Mouse (Mus musculus) lung, embryonic 16.5 days (tissue): ENCODE data around the gene Mtrr. TPM values are rescaled to one million over a fixed set of nuclear protein-coding genes. Genes with fewer than 3 reads are reported as not detected.

ENCODE experiments used
- ATAC-seq: fragments of 200-750 bp; cut with Nextera tagmentation; 2 replicates; pipeline ENCODE4 v1.8.0; 2017; ENCODE audit warnings: low read depth, mild to moderate bottlenecking, moderate library complexity
- H3K27ac ChIP-seq: fragments of 300-500 bp; sonication (generic); 2 replicates; pipeline ENCODE4 v1.5.1; 2014; ENCODE audit warnings: mild to moderate bottlenecking, control low read depth, low read length
- H3K27me3 ChIP-seq: fragments of 300-500 bp; sonication (generic); 2 replicates; pipeline ENCODE4 v1.6.1; 2014; ENCODE audit warnings: low read depth, low read length, mixed read lengths; ENCODE audit not compliant: control insufficient read depth, insufficient read depth
- H3K36me3 ChIP-seq: fragments of 300-500 bp; sonication (generic); 2 replicates; pipeline ENCODE4 v1.6.1; 2014; ENCODE audit warnings: low read length; ENCODE audit not compliant: control insufficient read depth, insufficient read depth
- H3K4me1 ChIP-seq: fragments of 300-500 bp; sonication (generic); replicated peaks from 2 replicates; pipeline ENCODE4 v1.6.1; 2014; ENCODE audit warnings: low read length, mixed read lengths; ENCODE audit not compliant: control insufficient read depth, insufficient read depth
- H3K4me2 ChIP-seq: fragments of 300-500 bp; sonication (generic); 2 replicates; pipeline ENCODE4 v1.6.1; 2014; ENCODE audit warnings: low read depth, low read length, control low read depth
- H3K4me3 ChIP-seq: fragments of 300-500 bp; sonication (generic); 2 replicates; pipeline ENCODE4 v1.5.1; 2014; ENCODE audit warnings: mild to moderate bottlenecking, low read length, control low read depth
- H3K9ac ChIP-seq: fragments of 300-500 bp; sonication (generic); 2 replicates; pipeline ENCODE4 v1.6.1; 2014; ENCODE audit warnings: low read length, control low read depth
- H3K9me3 ChIP-seq: fragments of 300-500 bp; sonication (generic); 2 replicates; pipeline ENCODE4 v1.6.1; 2016; ENCODE audit warnings: low read length; ENCODE audit not compliant: control insufficient read depth
- WGBS: fragments of 180-500 bp; shearing (Covaris S2); extraction: QIAGEN DNeasy Blood & Tissue Kit; methylation state at CpG from one replicate; pipeline ENCODE4 v1.1.7; 2014; 5-methylcytosine and 5-hydroxymethylcytosine counted together
- polyA plus RNA-seq: library from polyadenylated mRNA; unstranded; fragments of >200 nt; fragmentation: Nextera tagmentation; extraction: Ambion mirVana; gene quantifications from 2 replicates; pipeline ENCODE4 v1.2.1, GENCODE M21; 2015

Gene Mtrr
- 21.5 and 22.6 TPM in 2 replicates for polyA plus RNA-seq

DNA sequence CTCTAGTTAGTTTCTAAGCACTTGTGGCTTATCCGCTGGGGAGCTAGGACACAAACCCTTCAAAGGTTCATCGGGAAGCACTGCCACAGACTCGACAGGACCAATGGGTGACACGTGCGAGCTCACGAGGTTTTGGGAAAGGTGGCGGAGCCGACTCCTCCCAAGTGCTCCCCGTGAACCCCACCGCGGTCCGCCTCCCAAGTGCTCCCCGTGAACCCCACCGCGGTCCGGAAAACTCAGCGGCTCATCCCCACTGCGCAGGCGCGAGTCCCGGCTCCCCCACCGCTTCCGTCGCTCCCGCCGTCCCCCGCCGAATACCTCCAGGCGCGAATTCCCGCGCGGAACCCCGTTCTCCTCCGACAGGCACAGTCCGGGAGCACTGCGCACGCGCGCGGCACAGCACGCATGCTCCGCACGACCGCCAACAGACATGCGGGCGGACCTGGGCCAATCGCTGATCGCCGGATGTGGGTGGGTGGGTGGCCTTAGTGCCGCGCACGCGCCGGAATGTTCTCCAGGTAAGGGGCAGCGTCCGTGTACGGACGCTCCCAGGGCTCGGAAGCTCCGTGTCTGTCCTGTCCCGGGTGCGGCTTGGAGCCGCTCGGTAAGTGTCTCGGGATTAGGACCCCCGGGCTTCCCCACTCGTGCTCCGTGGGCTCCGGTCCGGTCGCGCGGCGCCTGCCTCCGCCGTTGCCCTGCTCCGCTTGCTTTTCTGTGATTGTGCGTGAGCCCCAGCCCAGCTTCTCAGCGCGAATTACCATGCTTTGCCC lies at the start of gene Mtrr, which contains the start of gene Fastkd3:
Gene Mtrr, minus strand, starts transcription at position 403 of the 770 bp plus-strand sequence.
Gene Fastkd3, plus strand, starts transcription at position 488 of the 770 bp plus-strand sequence.
- H3K9ac ChIP-seq = peak within 1 kb of the TSS; percentile 87
- no peaks in the 10 kb centered on the region for H3K27me3 ChIP-seq
- H3K9me3 ChIP-seq = no peaks in the 10 kb centered on the region
- H3K4me2 ChIP-seq = peak within 1 kb of the TSS; percentile 79
- WGBS = 0% methylated on average over 75 of the region's 81 CpGs
- peak; percentile 97 for ATAC-seq
- H3K27ac ChIP-seq = peak within 1 kb of the TSS; percentile 82
- peaks cover 15% of the 10 kb centered on the region; the same call in 1 of the 2 replicates for H3K4me1 ChIP-seq
- peaks cover 26% of the 10 kb centered on the region for H3K36me3 ChIP-seq
- H3K4me3 ChIP-seq = peak within 1 kb of the TSS; percentile 83

DNA sequence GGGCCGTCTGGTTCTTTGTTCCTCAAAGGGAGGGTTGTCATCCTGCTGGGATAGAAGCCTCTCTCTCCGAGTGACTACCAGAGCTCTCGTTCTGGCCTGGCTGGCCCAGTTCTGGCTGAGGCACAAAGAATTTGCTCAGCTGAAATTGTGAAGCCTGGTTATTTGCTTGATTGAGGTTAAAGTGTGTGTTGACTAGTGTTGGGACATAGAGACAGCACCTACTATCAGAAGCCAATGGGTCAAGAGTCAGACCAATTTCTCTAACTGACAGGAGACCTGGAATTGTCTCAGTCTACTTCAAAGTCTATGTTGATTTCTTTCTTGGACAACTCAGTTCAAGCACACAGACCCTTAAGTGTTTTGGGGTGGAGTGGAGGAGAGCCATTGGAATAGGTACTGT lies 45.1 kb upstream of the Mtrr start:
- H3K9ac ChIP-seq = no peak overlapping the region
- no peaks in the 10 kb centered on the region for H3K4me1 ChIP-seq
- H3K9me3 ChIP-seq = no peaks in the 10 kb centered on the region
- H3K4me3 ChIP-seq = no peak overlapping the region
- no peak overlapping the region for H3K27ac ChIP-seq
- no peak overlapping the region for H3K4me2 ChIP-seq
- no peaks in the 10 kb centered on the region for H3K27me3 ChIP-seq
- H3K36me3 ChIP-seq = peaks cover 4% of the 10 kb centered on the region; the same call in 1 of the 2 replicates
- 64% methylated on average over 3 of the region's 3 CpGs for WGBS
- ATAC-seq = no peak

DNA sequence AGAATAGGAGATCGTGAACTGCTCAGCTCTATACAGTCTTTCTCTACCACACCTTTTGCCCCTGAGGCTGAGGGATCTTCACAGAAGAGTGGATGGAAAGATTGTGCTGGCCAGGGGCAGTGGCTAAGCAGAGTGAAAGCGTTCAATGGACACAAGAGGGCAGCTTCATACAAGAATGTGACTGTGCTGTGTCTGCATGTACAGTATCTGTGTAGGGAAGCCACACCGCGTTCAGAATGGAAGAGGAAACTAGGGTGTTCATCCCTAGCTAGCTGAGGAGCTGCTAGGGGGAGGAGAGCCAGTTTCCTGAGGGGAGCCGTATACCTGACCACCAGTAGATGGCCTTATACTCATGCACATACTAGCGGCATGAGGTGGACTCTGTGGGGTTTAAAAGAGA lies 40.8 kb upstream of the Mtrr start:
- no peak overlapping the region for H3K9ac ChIP-seq
- no peaks in the 10 kb centered on the region for H3K4me1 ChIP-seq
- no peak overlapping the region for H3K27ac ChIP-seq
- WGBS = 54% methylated on average over 6 of the region's 6 CpGs
- H3K4me2 ChIP-seq = no peak overlapping the region
- H3K9me3 ChIP-seq = no peaks in the 10 kb centered on the region
- H3K4me3 ChIP-seq = no peak overlapping the region
- ATAC-seq = peak; percentile 49; the same call in 1 of the 2 replicates
- no peaks in the 10 kb centered on the region for H3K27me3 ChIP-seq
- peaks cover 9% of the 10 kb centered on the region; the same call in 1 of the 2 replicates for H3K36me3 ChIP-seq

DNA sequence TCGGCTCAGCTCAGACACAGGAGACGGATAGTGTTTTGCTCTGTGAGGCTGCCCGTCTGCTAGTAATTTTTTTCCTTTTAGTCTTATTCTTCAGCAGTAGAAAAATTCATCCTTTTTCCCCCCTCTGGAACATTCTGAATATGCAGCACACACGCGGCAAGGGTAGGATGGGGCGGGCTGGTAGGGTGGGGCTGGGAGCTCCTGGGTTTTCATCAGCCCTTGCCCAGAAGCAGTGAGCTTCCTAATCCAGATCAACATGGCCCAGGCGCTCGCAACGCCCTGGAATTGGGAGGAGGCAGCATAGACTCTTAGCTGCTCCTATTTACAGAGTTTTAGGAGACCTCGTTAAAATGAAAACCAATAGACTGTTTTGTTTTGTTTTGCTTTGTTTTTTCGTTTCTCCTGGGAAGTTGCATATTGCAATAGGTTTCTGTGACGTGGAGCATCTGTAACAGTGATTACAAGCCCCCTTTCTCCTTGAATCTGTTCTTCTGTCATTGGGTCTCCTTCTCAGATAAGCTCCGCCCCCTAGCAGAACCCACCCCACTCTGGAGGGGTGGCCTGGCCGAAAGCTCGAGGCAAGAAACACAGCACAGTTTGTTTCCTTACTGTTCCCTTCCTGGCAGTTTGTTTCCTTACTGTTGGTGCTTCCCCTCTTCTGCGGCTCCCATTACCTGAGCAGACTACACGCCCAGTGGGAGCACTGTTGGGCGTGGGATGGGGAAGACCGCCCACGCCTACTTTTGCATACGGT lies 25.9 kb upstream of the Mtrr start:
- peak; percentile 77 for ATAC-seq
- H3K9me3 ChIP-seq = no peaks in the 10 kb centered on the region
- no peaks in the 10 kb centered on the region for H3K27me3 ChIP-seq
- H3K9ac ChIP-seq = 0 out of 2 replicates have a peak overlapping the region, but pooled peaks have one; percentile 8
- 45% methylated on average over 21 of the region's 21 CpGs for WGBS
- H3K4me3 ChIP-seq = peak overlapping the region; percentile 5
- H3K36me3 ChIP-seq = no peaks in the 10 kb centered on the region
- H3K4me2 ChIP-seq = peak overlapping the region; percentile 20
- H3K27ac ChIP-seq = peak overlapping the region; percentile 70
- no peaks in the 10 kb centered on the region; the same call in 1 of the 2 replicates for H3K4me1 ChIP-seq

DNA sequence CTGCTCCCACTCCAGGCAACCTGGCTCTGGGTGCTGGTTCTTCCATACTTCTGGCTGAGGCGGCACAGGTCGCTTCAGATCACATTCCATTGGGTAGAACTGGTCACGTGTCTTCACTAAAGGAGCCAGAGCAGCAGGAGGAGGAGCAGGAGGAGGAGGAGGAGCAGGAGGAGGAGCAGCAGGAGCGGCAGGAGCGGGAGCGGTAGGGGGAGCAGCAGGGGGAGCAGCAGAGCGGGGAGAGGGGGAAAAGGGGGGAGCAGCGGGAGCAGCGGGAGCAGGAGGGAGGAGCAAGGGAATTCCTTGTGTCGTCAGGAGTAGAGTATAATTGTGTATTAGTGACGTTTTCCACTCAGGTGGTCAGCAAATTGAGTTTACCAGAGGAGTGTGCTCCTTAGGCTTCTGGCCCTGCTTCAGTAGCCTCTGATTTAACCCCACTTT lies 23.8 kb upstream of the Mtrr start:
- H3K27ac ChIP-seq = no peak overlapping the region
- peak overlapping the region; percentile 33 for H3K4me3 ChIP-seq
- 2% methylated on average over 11 of the region's 11 CpGs for WGBS
- H3K9ac ChIP-seq = peak overlapping the region; percentile 27; the same call in 1 of the 2 replicates
- peak; percentile 80 for ATAC-seq
- peak overlapping the region; percentile 44 for H3K4me2 ChIP-seq
- H3K4me1 ChIP-seq = no peaks in the 10 kb centered on the region; the same call in 1 of the 2 replicates
- no peaks in the 10 kb centered on the region for H3K27me3 ChIP-seq
- H3K9me3 ChIP-seq = no peaks in the 10 kb centered on the region
- H3K36me3 ChIP-seq = no peaks in the 10 kb centered on the region

DNA sequence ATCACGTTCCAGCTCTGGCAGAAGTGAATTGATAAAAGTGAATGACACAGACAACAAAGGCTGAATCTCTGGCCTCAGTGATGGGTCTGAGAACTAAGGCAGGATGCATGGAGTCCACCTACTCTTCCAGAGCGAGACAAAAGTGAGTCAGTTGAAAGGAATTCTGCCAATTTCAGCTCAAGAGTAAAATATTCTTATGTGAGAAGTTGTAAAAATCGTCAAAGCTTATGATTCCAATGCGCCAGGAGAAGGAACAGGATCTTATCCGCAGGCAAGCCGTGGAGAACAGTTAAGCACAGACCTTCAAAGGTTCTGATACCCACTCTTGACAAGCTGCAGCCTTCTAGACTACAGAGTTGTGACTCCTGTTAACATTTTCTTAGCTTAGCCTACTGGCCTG lies 21.1 kb upstream of the Mtrr start:
- no peak overlapping the region for H3K27ac ChIP-seq
- H3K9ac ChIP-seq = no peak overlapping the region
- H3K4me2 ChIP-seq = no peak overlapping the region
- no peak for ATAC-seq
- WGBS = 74% methylated on average over 6 of the region's 6 CpGs
- no peaks in the 10 kb centered on the region for H3K36me3 ChIP-seq
- no peaks in the 10 kb centered on the region for H3K9me3 ChIP-seq
- H3K4me1 ChIP-seq = no peaks in the 10 kb centered on the region
- no peak overlapping the region for H3K4me3 ChIP-seq
- no peaks in the 10 kb centered on the region for H3K27me3 ChIP-seq

DNA sequence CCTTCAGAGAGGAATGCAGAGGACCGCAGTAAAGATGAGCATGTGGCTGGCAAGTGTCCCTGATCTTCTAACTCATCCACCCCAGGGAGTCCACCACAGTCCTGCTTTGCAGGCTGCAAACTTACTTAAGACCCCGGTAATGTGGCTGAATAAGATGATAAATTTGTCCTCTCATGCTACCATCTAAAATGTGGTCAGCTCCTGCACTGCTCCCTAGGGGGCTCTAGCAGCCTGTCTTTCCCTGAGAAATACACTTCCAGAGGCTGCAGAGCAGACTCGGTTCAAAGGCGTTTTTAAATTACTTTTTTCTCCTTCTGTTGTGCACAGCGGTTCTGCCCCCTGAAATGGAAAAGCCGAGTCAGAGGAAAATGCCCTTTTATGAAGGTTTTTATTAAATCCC lies 19.2 kb upstream of the Mtrr start:
- 12% methylated on average over 6 of the region's 6 CpGs for WGBS
- peak; percentile 58 for ATAC-seq
- Histone ChIP-seq H3K4me2 (no peak overlapping the region), H3K9me3 (no peaks in the 10 kb centered on the region), H3K9ac (no peak overlapping the region), H3K4me1 (no peaks in the 10 kb centered on the region), H3K27ac (peak overlapping the region; percentile 4; the same call in 1 of the 2 replicates), H3K27me3 (no peaks in the 10 kb centered on the region), H3K36me3 (no peaks in the 10 kb centered on the region), H3K4me3 (no peak overlapping the region)

DNA sequence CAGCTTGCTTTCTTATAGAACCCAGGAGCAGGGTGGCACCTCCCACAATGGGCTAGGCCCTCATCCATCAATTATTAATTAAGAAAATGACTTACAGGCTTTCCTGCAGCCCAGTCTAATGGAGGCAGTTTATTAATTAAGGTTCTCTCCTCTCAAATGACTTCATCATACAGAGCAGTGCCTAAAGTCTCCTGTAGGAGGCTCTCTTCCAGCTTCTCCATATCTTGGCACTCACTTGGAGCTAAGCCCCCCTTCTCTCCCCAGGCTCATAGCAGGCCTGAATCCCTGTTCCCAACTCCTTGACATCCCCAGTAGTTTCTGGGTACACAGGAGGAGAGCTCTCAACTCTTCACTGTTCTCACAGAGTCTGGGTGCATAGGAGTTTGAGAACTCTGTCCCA lies 17.0 kb upstream of the Mtrr start:
- H3K4me2 ChIP-seq = no peak overlapping the region
- H3K9ac ChIP-seq = no peak overlapping the region
- H3K27me3 ChIP-seq = no peaks in the 10 kb centered on the region
- no peaks in the 10 kb centered on the region for H3K9me3 ChIP-seq
- no peaks in the 10 kb centered on the region for H3K4me1 ChIP-seq
- no peak for ATAC-seq
- H3K27ac ChIP-seq = no peak overlapping the region
- peaks cover 3% of the 10 kb centered on the region; the same call in 1 of the 2 replicates for H3K36me3 ChIP-seq
- H3K4me3 ChIP-seq = no peak overlapping the region

DNA sequence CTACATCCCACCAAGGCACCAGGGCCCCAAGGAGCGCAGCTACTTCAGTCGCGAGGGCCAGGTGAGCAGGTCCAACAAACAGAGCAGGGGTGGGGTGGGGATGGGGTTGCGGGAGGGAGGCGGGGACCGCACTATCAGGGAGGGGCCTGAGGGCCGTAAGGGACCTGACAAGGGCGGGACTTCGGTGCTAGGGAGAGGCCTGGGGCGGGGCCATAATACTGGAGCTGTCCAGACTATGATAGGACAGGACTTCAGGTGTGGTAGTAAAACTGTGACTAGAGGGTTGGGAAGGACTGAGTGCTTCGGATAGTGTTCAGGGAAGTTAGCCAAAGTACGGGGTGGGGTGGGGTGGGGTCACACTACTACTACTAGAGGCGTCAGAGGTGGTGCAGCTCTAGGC lies 15.7 kb upstream of the Mtrr start:
- 12% methylated on average over 13 of the region's 13 CpGs for WGBS
- peak overlapping the region; percentile 44 for H3K4me2 ChIP-seq
- no peaks in the 10 kb centered on the region for H3K4me1 ChIP-seq
- H3K27ac ChIP-seq = no peak overlapping the region
- no peaks in the 10 kb centered on the region for H3K9me3 ChIP-seq
- peaks cover 8% of the 10 kb centered on the region for H3K36me3 ChIP-seq
- no peaks in the 10 kb centered on the region for H3K27me3 ChIP-seq
- no peak overlapping the region for H3K4me3 ChIP-seq
- ATAC-seq = peak; percentile 61
- H3K9ac ChIP-seq = no peak overlapping the region
